Mouse (Mus musculus) C2C12 (cell line): ENCODE results near the gene Csta1.

Experiments used
- CEBPB ChIP-seq: IDR thresholded peaks from one replicate; pipeline ENCODE4 v1.6.1; 2011; ENCODE audit warnings: low read depth, mild to moderate bottlenecking, control low read depth, moderate library complexity
- CTCF ChIP-seq: IDR thresholded peaks from one replicate; pipeline ENCODE4 v1.5.1; 2011; ENCODE audit not compliant: control insufficient read depth, insufficient read depth, insufficient read length
- MAX ChIP-seq: IDR thresholded peaks from one replicate; pipeline ENCODE4 v1.6.1; 2011; ENCODE audit warnings: mild to moderate bottlenecking, control low read depth
- MYOD1 ChIP-seq: IDR thresholded peaks from one replicate; pipeline ENCODE4 v1.6.1; 2011; ENCODE audit warnings: low read depth; ENCODE audit not compliant: control insufficient read depth, insufficient read length
- MYOG ChIP-seq: IDR thresholded peaks from one replicate; pipeline ENCODE4 v1.6.1; 2011; ENCODE audit not compliant: control insufficient read depth, insufficient read length; ENCODE audit errors: extremely low read depth
- USF1 ChIP-seq: IDR thresholded peaks from one replicate; pipeline ENCODE4 v1.6.1; 2011; ENCODE audit warnings: low read depth, mild to moderate bottlenecking, control low read depth, moderate library complexity

DNA sequence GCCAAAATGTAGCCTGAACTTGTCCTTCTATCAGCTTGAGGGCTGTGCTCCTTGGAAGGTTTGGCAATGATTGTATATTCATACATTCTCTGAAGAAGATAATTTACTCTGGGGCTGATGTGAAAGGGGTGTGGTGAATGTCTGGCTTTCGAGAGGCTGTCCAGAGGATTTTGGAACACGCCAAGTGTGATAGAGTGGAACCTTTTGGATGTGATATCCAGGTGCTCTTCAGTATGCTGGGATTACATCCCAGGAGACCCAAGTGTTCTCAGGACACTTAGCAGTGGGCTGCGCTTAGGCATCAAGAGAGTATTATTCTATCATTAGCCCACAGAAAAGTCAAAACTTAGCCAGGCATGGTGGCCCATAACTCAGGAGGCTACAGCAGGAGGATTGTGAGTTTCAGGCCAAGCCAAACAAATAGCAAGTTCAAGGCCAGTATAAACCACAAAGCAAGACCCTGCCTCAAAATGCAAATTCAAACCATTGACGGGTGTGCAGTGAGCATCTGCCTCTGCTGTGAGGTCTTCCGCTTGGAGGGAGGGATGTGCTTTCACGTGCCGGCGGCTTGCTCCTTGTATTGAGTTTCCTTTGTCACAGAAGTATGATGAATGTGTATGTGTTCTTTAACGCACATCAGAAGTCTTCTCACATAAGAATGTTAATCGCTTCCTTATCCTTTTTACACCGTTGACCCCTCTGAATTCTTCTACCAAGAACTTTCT, 40.1 kb downstream of the Csta1 start:
- TF ChIP-seq CTCF (no peak), MAX (no peak), USF1 (no peak), MYOD1 (no peak), MYOG (no peak), CEBPB (no peak)
